Mouse (Mus musculus): Measurements from ENCODE around the gene Mdc1. TPM values are rescaled to one million over a fixed set of nuclear protein-coding genes. Genes with fewer than 3 reads are reported as not detected.

The Mdc1 gene
- polyA plus RNA-seq, 1 experiment from 2014 or later: 27.2 TPM

- no peak for ATAC-seq (replicated peaks; ENCODE audit: low FRiP score)
- H3K27me3 ChIP-seq (ENCODE audit: control insufficient read depth, insufficient read depth, low read length): no peaks in the 10 kb centered on the region
- H3K4me3 ChIP-seq (ENCODE audit: low read depth, low read length): no peak overlapping the region
- H3K27ac ChIP-seq (ENCODE audit: low read depth, low read length): no peak overlapping the region
- H3K36me3 ChIP-seq (ENCODE audit: control insufficient read depth, insufficient read depth, low read length): no peaks in the 10 kb centered on the region
- no peak overlapping the region for H3K9ac ChIP-seq (ENCODE audit: low read length)
- no peaks in the 10 kb centered on the region for H3K4me1 ChIP-seq (replicated peaks; ENCODE audit: control insufficient read depth, insufficient read depth, low read length)
- no peak for DNase-seq (ENCODE audit: low spot score)
- WGBS: 87% methylated on average over 11 of the region's 11 CpGs
- no peaks in the 10 kb centered on the region for H3K9me3 ChIP-seq (ENCODE audit: control insufficient read depth, low read length)
- no peak overlapping the region for H3K4me2 ChIP-seq (ENCODE audit: low read depth, low read length, severe bottlenecking)
These were observed 31.9 kb upstream of the Mdc1 start for GRCm38 (mm10) chr17:35809395-35809794.

DNA sequence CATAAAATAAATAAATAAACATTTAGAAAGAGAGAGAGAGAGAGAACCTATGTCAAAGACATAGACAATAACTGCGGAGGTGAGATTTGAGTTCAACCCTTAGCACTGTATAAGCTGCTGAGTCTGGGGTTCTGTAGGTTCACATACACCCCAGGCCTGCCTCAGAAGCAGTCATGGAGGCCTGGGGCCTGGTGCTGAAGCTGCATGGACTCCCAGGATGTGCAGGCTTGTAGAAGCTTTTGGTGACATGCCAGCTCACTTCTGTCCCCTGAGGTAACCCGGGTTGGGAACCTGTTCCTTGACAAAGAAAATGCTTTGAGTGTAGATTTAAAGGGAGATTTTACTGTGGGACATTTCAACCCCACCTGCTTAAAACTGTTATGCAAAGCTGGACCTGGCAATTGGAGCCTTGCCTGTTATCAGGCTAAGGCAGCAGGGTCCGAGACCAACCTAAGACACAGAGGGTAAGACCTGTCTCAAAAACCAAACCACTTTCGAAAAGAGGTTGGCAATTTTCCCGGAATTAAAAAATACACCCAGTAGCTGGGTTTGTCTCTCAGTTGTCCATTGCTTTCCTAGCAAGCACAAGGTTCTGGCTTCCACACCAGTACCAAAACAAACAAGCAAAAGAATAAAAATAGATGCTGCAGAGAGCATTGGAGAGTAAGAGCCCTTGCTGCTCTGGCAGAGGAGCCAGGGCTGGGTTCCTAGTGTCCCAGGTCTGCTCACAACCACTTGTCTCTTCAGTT, 30.2 kb upstream of the Mdc1 start:
- DNase-seq (ENCODE audit: low spot score) (no peak), ATAC-seq (replicated peaks; ENCODE audit: low FRiP score) (no peak)
- H3K4me1 ChIP-seq (replicated peaks; ENCODE audit: control insufficient read depth, insufficient read depth, low read length): no peaks in the 10 kb centered on the region

DNA sequence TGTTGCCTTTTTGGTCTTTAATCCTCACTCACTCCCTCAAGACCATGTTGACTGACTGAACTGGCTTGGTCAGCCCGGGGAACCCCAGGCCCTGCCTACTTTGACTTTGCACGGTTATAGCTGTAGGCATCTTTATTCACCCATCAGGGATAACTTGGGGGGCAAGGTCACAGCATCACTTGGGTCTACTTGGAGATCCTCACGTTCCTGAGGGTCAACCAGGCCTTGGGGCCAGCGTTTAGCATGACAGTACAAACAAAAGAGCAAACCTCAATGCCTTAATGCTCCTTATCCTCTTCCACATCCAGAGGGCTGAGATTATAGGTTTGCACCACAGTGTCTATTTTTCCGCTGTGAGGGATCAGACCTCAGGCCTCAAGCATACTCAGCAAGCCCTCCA, 29.0 kb upstream of the Mdc1 start:
- Histone ChIP-seq H3K4me1 (replicated peaks; ENCODE audit: control insufficient read depth, insufficient read depth, low read length) (no peaks in the 10 kb centered on the region), H3K9me3 (ENCODE audit: control insufficient read depth, low read length) (no peaks in the 10 kb centered on the region), H3K4me3 (ENCODE audit: low read depth, low read length) (no peak overlapping the region), H3K36me3 (ENCODE audit: control insufficient read depth, insufficient read depth, low read length) (no peaks in the 10 kb centered on the region), H3K27ac (ENCODE audit: low read depth, low read length) (no peak overlapping the region), H3K9ac (ENCODE audit: low read length) (no peak overlapping the region), H3K27me3 (ENCODE audit: control insufficient read depth, insufficient read depth, low read length) (no peaks in the 10 kb centered on the region), H3K4me2 (ENCODE audit: low read depth, low read length, severe bottlenecking) (no peak overlapping the region)
- ATAC-seq (replicated peaks; ENCODE audit: low FRiP score) (no peak), DNase-seq (ENCODE audit: low spot score) (no peak)
- 70% methylated on average over 5 of the region's 5 CpGs for WGBS

More for the DNA sequence above, 30.2 kb upstream of the Mdc1 start:
- WGBS: 90% methylated on average over 5 of the region's 5 CpGs
- Histone ChIP-seq H3K9me3 (ENCODE audit: control insufficient read depth, low read length) (no peaks in the 10 kb centered on the region), H3K9ac (ENCODE audit: low read length) (no peak overlapping the region), H3K4me2 (ENCODE audit: low read depth, low read length, severe bottlenecking) (no peak overlapping the region), H3K36me3 (ENCODE audit: control insufficient read depth, insufficient read depth, low read length) (no peaks in the 10 kb centered on the region), H3K27me3 (ENCODE audit: control insufficient read depth, insufficient read depth, low read length) (no peaks in the 10 kb centered on the region), H3K27ac (ENCODE audit: low read depth, low read length) (no peak overlapping the region), H3K4me3 (ENCODE audit: low read depth, low read length) (no peak overlapping the region)

DNA sequence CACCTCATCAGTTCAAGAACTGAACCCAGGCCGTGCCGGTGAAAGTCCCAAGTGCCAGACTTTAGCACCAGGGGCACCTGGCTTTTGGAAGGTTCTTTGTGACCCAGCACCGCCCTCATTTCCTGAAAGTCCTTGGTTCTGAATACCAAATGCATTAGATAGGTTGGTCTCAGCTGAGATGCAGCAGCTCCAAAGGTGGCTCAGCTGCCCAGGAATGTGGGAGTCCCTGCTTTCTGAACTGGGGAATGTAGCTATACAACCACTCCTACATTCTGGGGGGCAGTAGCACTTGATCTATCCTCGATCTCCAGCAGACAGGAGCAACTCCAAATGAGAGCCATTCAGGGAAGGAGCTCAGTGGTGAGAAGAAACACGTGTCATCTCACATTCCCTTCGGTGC, 28.6 kb upstream of the Mdc1 start:
- Histone ChIP-seq H3K4me2 (ENCODE audit: low read depth, low read length, severe bottlenecking) (no peak overlapping the region), H3K9ac (ENCODE audit: low read length) (no peak overlapping the region), H3K9me3 (ENCODE audit: control insufficient read depth, low read length) (no peaks in the 10 kb centered on the region), H3K4me3 (ENCODE audit: low read depth, low read length) (no peak overlapping the region), H3K27ac (ENCODE audit: low read depth, low read length) (no peak overlapping the region), H3K4me1 (replicated peaks; ENCODE audit: control insufficient read depth, insufficient read depth, low read length) (no peaks in the 10 kb centered on the region), H3K36me3 (ENCODE audit: control insufficient read depth, insufficient read depth, low read length) (no peaks in the 10 kb centered on the region), H3K27me3 (ENCODE audit: control insufficient read depth, insufficient read depth, low read length) (no peaks in the 10 kb centered on the region)
- 81% methylated on average over 6 of the region's 6 CpGs for WGBS
- ATAC-seq (replicated peaks; ENCODE audit: low FRiP score) (no peak), DNase-seq (ENCODE audit: low spot score) (no peak)

GRCm38 (mm10) chr17:35813245-35813647, 28.1 kb upstream of the Mdc1 start:
- no peak overlapping the region for H3K4me3 ChIP-seq (ENCODE audit: low read depth, low read length)
- H3K36me3 ChIP-seq (ENCODE audit: control insufficient read depth, insufficient read depth, low read length): no peaks in the 10 kb centered on the region
- DNase-seq (ENCODE audit: low spot score) (no peak), ATAC-seq (replicated peaks; ENCODE audit: low FRiP score) (no peak)
- no peaks in the 10 kb centered on the region for H3K9me3 ChIP-seq (ENCODE audit: control insufficient read depth, low read length)
- no peaks in the 10 kb centered on the region for H3K27me3 ChIP-seq (ENCODE audit: control insufficient read depth, insufficient read depth, low read length)
- H3K4me1 ChIP-seq (replicated peaks; ENCODE audit: control insufficient read depth, insufficient read depth, low read length): no peaks in the 10 kb centered on the region
- no peak overlapping the region for H3K4me2 ChIP-seq (ENCODE audit: low read depth, low read length, severe bottlenecking)
- no peak overlapping the region for H3K27ac ChIP-seq (ENCODE audit: low read depth, low read length)
- no peak overlapping the region for H3K9ac ChIP-seq (ENCODE audit: low read length)
- 82% methylated on average over 7 of the region's 7 CpGs for WGBS

GRCm38 (mm10) chr17:35813653-35814052, 27.7 kb upstream of the Mdc1 start:
- ATAC-seq (replicated peaks; ENCODE audit: low FRiP score) (no peak), DNase-seq (ENCODE audit: low spot score) (no peak)
- Histone ChIP-seq H3K9ac (ENCODE audit: low read length) (no peak overlapping the region), H3K9me3 (ENCODE audit: control insufficient read depth, low read length) (no peaks in the 10 kb centered on the region), H3K27ac (ENCODE audit: low read depth, low read length) (no peak overlapping the region), H3K4me3 (ENCODE audit: low read depth, low read length) (no peak overlapping the region), H3K4me1 (replicated peaks; ENCODE audit: control insufficient read depth, insufficient read depth, low read length) (no peaks in the 10 kb centered on the region), H3K4me2 (ENCODE audit: low read depth, low read length, severe bottlenecking) (no peak overlapping the region), H3K36me3 (ENCODE audit: control insufficient read depth, insufficient read depth, low read length) (no peaks in the 10 kb centered on the region), H3K27me3 (ENCODE audit: control insufficient read depth, insufficient read depth, low read length) (no peaks in the 10 kb centered on the region)
- WGBS: 89% methylated on average over 7 of the region's 7 CpGs

GRCm38 (mm10) chr17:35814678-35815077, 26.6 kb upstream of the Mdc1 start:
- Histone ChIP-seq H3K4me2 (ENCODE audit: low read depth, low read length, severe bottlenecking) (no peak overlapping the region), H3K36me3 (ENCODE audit: control insufficient read depth, insufficient read depth, low read length) (no peaks in the 10 kb centered on the region), H3K4me3 (ENCODE audit: low read depth, low read length) (no peak overlapping the region), H3K27me3 (ENCODE audit: control insufficient read depth, insufficient read depth, low read length) (no peaks in the 10 kb centered on the region), H3K4me1 (replicated peaks; ENCODE audit: control insufficient read depth, insufficient read depth, low read length) (no peaks in the 10 kb centered on the region), H3K9me3 (ENCODE audit: control insufficient read depth, low read length) (no peaks in the 10 kb centered on the region), H3K9ac (ENCODE audit: low read length) (no peak overlapping the region), H3K27ac (ENCODE audit: low read depth, low read length) (no peak overlapping the region)
- no peak for DNase-seq (ENCODE audit: low spot score)
- ATAC-seq (replicated peaks; ENCODE audit: low FRiP score): no peak
- WGBS: 75% methylated on average over 6 of the region's 6 CpGs

DNA sequence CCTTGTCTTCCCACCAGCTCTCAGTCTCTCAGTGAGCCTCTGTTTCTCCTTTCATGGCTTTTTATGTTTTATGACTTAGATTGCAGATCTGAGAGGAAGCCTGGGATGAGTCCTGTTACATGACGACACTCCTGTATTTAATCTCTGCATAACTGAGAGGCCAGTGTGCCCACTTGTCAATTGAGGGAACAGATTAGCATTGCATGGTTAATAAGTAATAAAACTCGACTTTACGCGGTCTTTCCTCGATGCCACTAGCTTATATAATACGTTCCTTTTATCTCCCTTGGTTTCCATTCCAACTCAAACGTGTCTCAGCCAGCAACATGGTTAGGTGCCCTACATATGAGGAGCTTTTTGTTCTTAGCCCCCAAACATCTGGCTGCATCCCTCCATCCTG, 25.5 kb upstream of the Mdc1 start:
- no peaks in the 10 kb centered on the region for H3K27me3 ChIP-seq (ENCODE audit: control insufficient read depth, insufficient read depth, low read length)
- no peak overlapping the region for H3K27ac ChIP-seq (ENCODE audit: low read depth, low read length)
- DNase-seq (ENCODE audit: low spot score): no peak
- H3K9ac ChIP-seq (ENCODE audit: low read length): no peak overlapping the region
- H3K36me3 ChIP-seq (ENCODE audit: control insufficient read depth, insufficient read depth, low read length): no peaks in the 10 kb centered on the region
- H3K4me1 ChIP-seq (replicated peaks; ENCODE audit: control insufficient read depth, insufficient read depth, low read length): no peaks in the 10 kb centered on the region
- 81% methylated on average over 7 of the region's 7 CpGs for WGBS
- ATAC-seq (replicated peaks; ENCODE audit: low FRiP score): no peak
- no peak overlapping the region for H3K4me2 ChIP-seq (ENCODE audit: low read depth, low read length, severe bottlenecking)
- H3K4me3 ChIP-seq (ENCODE audit: low read depth, low read length): no peak overlapping the region
- H3K9me3 ChIP-seq (ENCODE audit: control insufficient read depth, low read length): no peaks in the 10 kb centered on the region

- H3K36me3 ChIP-seq (ENCODE audit: control insufficient read depth, insufficient read depth, low read length): no peaks in the 10 kb centered on the region
- no peak overlapping the region for H3K9ac ChIP-seq (ENCODE audit: low read length)
- no peaks in the 10 kb centered on the region for H3K9me3 ChIP-seq (ENCODE audit: control insufficient read depth, low read length)
- 51% methylated on average over 7 of the region's 14 CpGs for WGBS
- DNase-seq (ENCODE audit: low spot score): no peak
- no peaks in the 10 kb centered on the region for H3K27me3 ChIP-seq (ENCODE audit: control insufficient read depth, insufficient read depth, low read length)
- H3K4me3 ChIP-seq (ENCODE audit: low read depth, low read length): no peak overlapping the region
- no peak overlapping the region for H3K27ac ChIP-seq (ENCODE audit: low read depth, low read length)
- ATAC-seq (replicated peaks; ENCODE audit: low FRiP score): no peak
- no peak overlapping the region for H3K4me2 ChIP-seq (ENCODE audit: low read depth, low read length, severe bottlenecking)
- peaks cover 1% of the 10 kb centered on the region; the same call in 1 of the 2 replicates for H3K4me1 ChIP-seq (replicated peaks; ENCODE audit: control insufficient read depth, insufficient read depth, low read length)
These were observed 24.6 kb upstream of the Mdc1 start for GRCm38 (mm10) chr17:35816686-35817085.

Measured in forebrain, embryonic 11.5 days (tissue).